Mouse (Mus musculus): ENCODE measurements around the gene Ilf3.

GRCm38 (mm10) chr9:21439914-21440313 lies 72.2 kb downstream of the Ilf3 start:
- TF ChIP-seq POLR2A (IDR thresholded peaks at IDR 0.05; ENCODE audit: low read depth, low read length) (no peak), CTCF (conservative IDR thresholded peaks at IDR 0.05; ENCODE audit: insufficient read depth, insufficient read length, low read depth, low read length) (no peak)

All from kidney, adult 2 months (tissue).